Mouse (Mus musculus) gastrocnemius, postnatal 14 days (tissue): ENCODE results near the gene Lyl1. TPM values are rescaled to one million over a fixed set of nuclear protein-coding genes. Genes with fewer than 3 reads are reported as not detected.
A peak's percentile ranks its signal among the peaks of the same experiment; 100 is the strongest.

Experiments used
- DNase-seq: peaks from one replicate; pipeline ENCODE4 v3.0.0; 2021; ENCODE audit warnings: mixed read lengths
- intact Hi-C: fragments of 180-260 bp; cut with DNase I; formaldehyde crosslinking; loops from one replicate; pipeline ENCODE4 v1.15.1; 2025; ENCODE audit warnings: low total_unique reads
- total RNA-seq, 2 experiments: library from RNA; stranded (reverse); gene quantifications; 2 replicates each; pipeline ENCODE4 v1.2.3; 2021

Lyl1 gene
- total RNA-seq, 2 experiments from 2014 or later = 2.7 to 2.9 TPM

GRCm38 (mm10) chr8:84714161-84714560 is 12.9 kb downstream of the Lyl1 start:
- no peak for DNase-seq
- intact Hi-C loops = no loop called here

- DNase-seq = no peak
- intact Hi-C loops = no loop called here
Measured at GRCm38 (mm10) chr8:84715893-84716468, 14.7 kb downstream of the Lyl1 start.

GRCm38 (mm10) chr8:84716790-84717189 is 15.5 kb downstream of the Lyl1 start:
- intact Hi-C loops = no loop called here
- DNase-seq = no peak

GRCm38 (mm10) chr8:84718476-84718875 is 17.2 kb downstream of the Lyl1 start:
- intact Hi-C loops = no loop called here
- no peak for DNase-seq

GRCm38 (mm10) chr8:84718959-84719690 is 17.9 kb downstream of the Lyl1 start:
- intact Hi-C loops = no loop called here
- DNase-seq = no peak

- intact Hi-C loops = no loop called here
- no peak for DNase-seq
Measured at GRCm38 (mm10) chr8:84722530-84722849, 21.2 kb downstream of the Lyl1 start.

- DNase-seq = peak; percentile 84
Measured at GRCm38 (mm10) chr8:84722850-84723570, 21.8 kb downstream of the Lyl1 start, which contains the start of gene G430095P16Rik. TSS of gene G430095P16Rik (plus strand) at chr8:84723007.

GRCm38 (mm10) chr8:84723571-84723900 is 22.3 kb downstream of the Lyl1 start:
- intact Hi-C loops = no loop called here
- DNase-seq = no peak

More at GRCm38 (mm10) chr8:84722850-84723570, 21.8 kb downstream of the Lyl1 start, which contains the start of gene G430095P16Rik:
- intact Hi-C loops = no loop called here

- intact Hi-C loops = no loop called here
- DNase-seq = no peak
Measured at GRCm38 (mm10) chr8:84724683-84725082, 23.4 kb downstream of the Lyl1 start.

GRCm38 (mm10) chr8:84725246-84725940 is 24.1 kb downstream of the Lyl1 start:
- no peak for DNase-seq
- intact Hi-C loops = no loop called here

- intact Hi-C loops = no loop called here
- no peak for DNase-seq
Measured at GRCm38 (mm10) chr8:84725941-84726259, 24.6 kb downstream of the Lyl1 start.

- intact Hi-C loops = no loop called here
- no peak for DNase-seq
Measured at GRCm38 (mm10) chr8:84728474-84728873, 27.2 kb downstream of the Lyl1 start.

- peak; percentile 66 for DNase-seq
- intact Hi-C loops = no loop called here
Measured at GRCm38 (mm10) chr8:84729921-84730362, 28.7 kb downstream of the Lyl1 start.

GRCm38 (mm10) chr8:84730541-84731370 is 29.5 kb downstream of the Lyl1 start:
- intact Hi-C loops = no loop called here
- DNase-seq = peak; percentile 79

- intact Hi-C loops = no loop called here
- DNase-seq = peak; percentile 17
Measured at GRCm38 (mm10) chr8:84731371-84732177, 30.3 kb downstream of the Lyl1 start.

GRCm38 (mm10) chr8:84732545-84732944 is 31.3 kb downstream of the Lyl1 start:
- intact Hi-C loops = no loop called here
- DNase-seq = peak; percentile 40

GRCm38 (mm10) chr8:84732996-84733395 is 31.7 kb downstream of the Lyl1 start:
- intact Hi-C loops = no loop called here
- DNase-seq = peak; percentile 32

GRCm38 (mm10) chr8:84733959-84734358 is 32.7 kb downstream of the Lyl1 start:
- DNase-seq = peak; percentile 55
- intact Hi-C loops = no loop called here

GRCm38 (mm10) chr8:84734680-84735079 is 33.4 kb downstream of the Lyl1 start:
- intact Hi-C loops = loop anchor here (5.0 kb wide), 2 partner anchors 63 to 78 kb away; no protein-coding TSS in a partner anchor
- DNase-seq = no peak
